Mouse (Mus musculus) neural tube, embryonic 13.5 days (tissue): Measurements from ENCODE around the gene Gm9117. TPM values are rescaled to one million over a fixed set of nuclear protein-coding genes. Genes with fewer than 3 reads are reported as not detected.
"Not testable (repeated sequence)": the region's sequence is repeated elsewhere in the genome, so short reads cannot be mapped to it uniquely, and the experiment has no call there.

ENCODE experiments used
- ATAC-seq: fragments of 200-750 bp; cut with Nextera tagmentation; 2 replicates; pipeline ENCODE4 v1.8.0; 2017; ENCODE audit warnings: low read depth, mild to moderate bottlenecking, moderate TSS enrichment, moderate library complexity
- H3K27ac ChIP-seq: fragments of 300-500 bp; sonication (generic); replicated peaks from 2 replicates; pipeline ENCODE4 v1.5.1; 2015; ENCODE audit warnings: moderate library complexity, mild to moderate bottlenecking, inconsistent platforms
- H3K27me3 ChIP-seq: fragments of 300-500 bp; sonication (generic); 2 replicates; pipeline ENCODE4 v1.6.1; 2015; ENCODE audit warnings: mild to moderate bottlenecking, inconsistent platforms
- H3K36me3 ChIP-seq: fragments of 300-500 bp; sonication (generic); 2 replicates; pipeline ENCODE4 v1.6.1; 2015; ENCODE audit warnings: mild to moderate bottlenecking, inconsistent platforms
- H3K4me1 ChIP-seq: fragments of 300-500 bp; sonication (generic); replicated peaks from 2 replicates; pipeline ENCODE4 v1.6.1; 2015; ENCODE audit warnings: inconsistent platforms
- H3K4me2 ChIP-seq: fragments of 300-500 bp; sonication (generic); 2 replicates; pipeline ENCODE4 v1.6.1; 2015; ENCODE audit warnings: inconsistent platforms, mild to moderate bottlenecking, moderate library complexity
- H3K4me3 ChIP-seq: fragments of 300-500 bp; sonication (generic); 2 replicates; pipeline ENCODE4 v1.5.1; 2015; ENCODE audit warnings: mild to moderate bottlenecking, inconsistent platforms
- H3K9ac ChIP-seq: fragments of 300-500 bp; sonication (generic); 2 replicates; pipeline ENCODE4 v1.6.1; 2015; ENCODE audit warnings: moderate library complexity, mild to moderate bottlenecking, inconsistent platforms
- H3K9me3 ChIP-seq: fragments of 300-500 bp; sonication (generic); 2 replicates; pipeline ENCODE4 v1.6.1; 2016; ENCODE audit warnings: inconsistent platforms
- WGBS: fragments of 180-500 bp; shearing (Covaris S2); methylation state at CpG from one replicate; pipeline ENCODE4 v1.1.7; 2015; 5-methylcytosine and 5-hydroxymethylcytosine counted together
- polyA plus RNA-seq: library from polyadenylated mRNA; unstranded; fragments of >200 nt; fragmentation: Nextera tagmentation; extraction: Ambion mirVana; gene quantifications from 2 replicates; pipeline ENCODE4 v1.2.1, GENCODE M21; 2015

The Gm9117 gene
- not detected in 2 replicates for polyA plus RNA-seq

- not testable (repeated sequence) for H3K9ac ChIP-seq, H3K27ac ChIP-seq, H3K4me2 ChIP-seq, ATAC-seq, H3K9me3 ChIP-seq, H3K36me3 ChIP-seq, H3K4me3 ChIP-seq, H3K4me1 ChIP-seq, H3K27me3 ChIP-seq
- 87% methylated on average over 4 of the region's 4 CpGs for WGBS
These were observed at the start of gene Gm9117 for GRCm38 (mm10) chr3:93943443-93943842. Gene Gm9117, minus strand, starts transcription at chr3:93943543.

GRCm38 (mm10) chr3:93968938-93969337 is 25.6 kb upstream of the Gm9117 start:
- not testable (repeated sequence) for ATAC-seq, H3K9me3 ChIP-seq, H3K9ac ChIP-seq, H3K4me2 ChIP-seq, H3K4me1 ChIP-seq, H3K27ac ChIP-seq, H3K27me3 ChIP-seq, H3K4me3 ChIP-seq, H3K36me3 ChIP-seq
- 96% methylated on average over 6 of the region's 6 CpGs for WGBS

GRCm38 (mm10) chr3:93961214-93961613 is 17.9 kb upstream of the Gm9117 start, which contains the start of gene Tdpoz5:
Gene Tdpoz5, minus strand, starts transcription at chr3:93961314.
- not testable (repeated sequence) for H3K36me3 ChIP-seq, H3K27me3 ChIP-seq, H3K9ac ChIP-seq, H3K4me1 ChIP-seq, H3K4me3 ChIP-seq, H3K4me2 ChIP-seq, ATAC-seq, H3K27ac ChIP-seq, H3K9me3 ChIP-seq
- 83% methylated on average over 3 of the region's 4 CpGs for WGBS

GRCm38 (mm10) chr3:93938386-93938785 is 5.0 kb downstream of the Gm9117 start:
- H3K27ac ChIP-seq, H3K9ac ChIP-seq, ATAC-seq, H3K36me3 ChIP-seq, H3K9me3 ChIP-seq, H3K4me1 ChIP-seq, H3K4me2 ChIP-seq, H3K4me3 ChIP-seq, H3K27me3 ChIP-seq: not testable (repeated sequence)
- 67% methylated on average over 1 of the region's 3 CpGs for WGBS

Other genes starting within 250 kb of the Gm9117 start
- gene Gm5773, start 170.5 kb downstream of the Gm9117 start, polyA plus RNA-seq, result not detected in 2 replicates
- not detected in 2 replicates for gene Tdpoz4, start 147.1 kb downstream of the Gm9117 start, polyA plus RNA-seq
- not detected in 2 replicates for gene Tdpoz3, start 117.5 kb downstream of the Gm9117 start, polyA plus RNA-seq
- gene Tdpoz5, start 17.8 kb upstream of the Gm9117 start, polyA plus RNA-seq, result not detected in 2 replicates
- not detected in 2 replicates for gene Gm9125, start 111.3 kb upstream of the Gm9117 start, polyA plus RNA-seq
- gene Gm10697, start 129.1 kb upstream of the Gm9117 start, polyA plus RNA-seq, result not detected in 2 replicates
- gene Gm10696, start 234.7 kb upstream of the Gm9117 start, polyA plus RNA-seq, result not detected in 2 replicates